8 mouse cellular contexts compared by ENCODE assay signal in genomic region chr6:31215661-31216060, GRCm38 (mm10).
DNase-seq lines count a peak whose midpoint lies in the region; ATAC-seq and TF ChIP-seq lines count a peak whose summit lies in the region.

No protein-coding gene starts in this region.

- intact Hi-C loops in left cerebral cortex, postnatal 10 days (cut with DNase I): loop anchor here (5.0 kb wide), 2 partner anchors 102 to 242 kb away; no protein-coding TSS in a partner anchor

- peaks cover 28% of the 10 kb centered on the region for H3K27me3 ChIP-seq in kidney, postnatal 0 days (ENCODE audit: insufficient read depth, low read length)
- H3K27me3 ChIP-seq in hindbrain, embryonic 13.5 days: peaks cover 45% of the 10 kb centered on the region
- peaks cover 21% of the 10 kb centered on the region for H3K27me3 ChIP-seq in midbrain, embryonic 15.5 days (replicated peaks)

- no peak for ATAC-seq in kidney, postnatal 0 days (replicated peaks; ENCODE audit: low FRiP score, low read depth)
- no peak for ATAC-seq in hindbrain, embryonic 13.5 days (ENCODE audit: low FRiP score)
- no peak for ATAC-seq in midbrain, embryonic 15.5 days (replicated peaks)
- ATAC-seq in monocyte, adult 5-6 weeks (replicated peaks; ENCODE audit: insufficient number of reproducible peaks, low FRiP score, low TSS enrichment, poor library complexity, severe bottlenecking): no peak

- WGBS in kidney, postnatal 0 days: 72% methylated on average over 8 of the region's 8 CpGs
- 73% methylated on average over 8 of the region's 8 CpGs for WGBS in hindbrain, embryonic 13.5 days
- WGBS in midbrain, embryonic 15.5 days: 76% methylated on average over 8 of the region's 8 CpGs

- H3K4me2 ChIP-seq in kidney, postnatal 0 days (ENCODE audit: low read length): peak overlapping the region; percentile 95
- peak overlapping the region; percentile 100 for H3K4me2 ChIP-seq in hindbrain, embryonic 13.5 days
- peak overlapping the region; percentile 100 for H3K4me2 ChIP-seq in midbrain, embryonic 15.5 days

- TF ChIP-seq CTCF in kidney, postnatal 0 days (IDR thresholded peaks at IDR 0.05; ENCODE audit: low read depth): no peak

- H3K9me3 ChIP-seq in kidney, postnatal 0 days (replicated peaks; ENCODE audit: low read length): no peaks in the 10 kb centered on the region
- H3K9me3 ChIP-seq in hindbrain, embryonic 13.5 days: no peaks in the 10 kb centered on the region
- H3K9me3 ChIP-seq in midbrain, embryonic 15.5 days: no peaks in the 10 kb centered on the region

- H3K4me1 ChIP-seq in kidney, postnatal 0 days (replicated peaks; ENCODE audit: insufficient read depth, low read length): peaks cover 18% of the 10 kb centered on the region; the same call in 1 of the 2 replicates
- peaks cover 13% of the 10 kb centered on the region for H3K4me1 ChIP-seq in brown adipose tissue, adult 24 weeks (ENCODE audit: control insufficient read depth, insufficient read depth, insufficient read length, low read length)
- H3K4me1 ChIP-seq in hindbrain, embryonic 13.5 days (replicated peaks): peaks cover 36% of the 10 kb centered on the region
- H3K4me1 ChIP-seq in midbrain, embryonic 15.5 days: peaks cover 33% of the 10 kb centered on the region

- peak overlapping the region; percentile 61 for H3K4me3 ChIP-seq in kidney, postnatal 0 days (replicated peaks; ENCODE audit: low read depth, low read length)
- H3K4me3 ChIP-seq in brown adipose tissue, adult 24 weeks (ENCODE audit: insufficient read depth, low read depth, low read length): peak overlapping the region; percentile 90
- H3K4me3 ChIP-seq in hindbrain, embryonic 13.5 days: peak overlapping the region; percentile 71
- peak overlapping the region; percentile 60 for H3K4me3 ChIP-seq in midbrain, embryonic 15.5 days

- H3K27ac ChIP-seq in kidney, postnatal 0 days: no peak overlapping the region
- peak overlapping the region; percentile 46 for H3K27ac ChIP-seq in brown adipose tissue, adult 24 weeks (replicated peaks; ENCODE audit: low read depth, low read length)
- no peak overlapping the region for H3K27ac ChIP-seq in hindbrain, embryonic 13.5 days
- H3K27ac ChIP-seq in midbrain, embryonic 15.5 days: no peak overlapping the region

- no peak for DNase-seq in kidney, postnatal 0 days (ENCODE audit: low spot score)
- DNase-seq in kidney, postnatal 10 days: no peak
- no peak for DNase-seq in retina, embryonic 14.5 days (ENCODE audit: low spot score)
- no peak for DNase-seq in left cerebral cortex, postnatal 10 days (ENCODE audit: extremely low spot score in 1 of 2, low spot score in 2 of 2)

- no peaks in the 10 kb centered on the region for H3K36me3 ChIP-seq in kidney, postnatal 0 days (ENCODE audit: insufficient read depth, low read length)
- no peaks in the 10 kb centered on the region for H3K36me3 ChIP-seq in hindbrain, embryonic 13.5 days
- H3K36me3 ChIP-seq in midbrain, embryonic 15.5 days (replicated peaks): no peaks in the 10 kb centered on the region

- no peak overlapping the region for H3K9ac ChIP-seq in kidney, postnatal 0 days (ENCODE audit: low read depth, low read length)
- H3K9ac ChIP-seq in hindbrain, embryonic 13.5 days: no peak overlapping the region; the same call in 1 of the 2 replicates
- H3K9ac ChIP-seq in midbrain, embryonic 15.5 days: no peak overlapping the region; the same call in 1 of the 2 replicates
